Mouse (Mus musculus) spleen, adult 12 weeks (tissue): ENCODE measurements around the gene Pla2g16.

Source experiments
- DNase-seq: peaks from one replicate; pipeline ENCODE4 v3.0.0; 2022; ENCODE audit warnings: low spot score

The Pla2g16 gene

GRCm38 (mm10) chr19:7557328-7557822 is at the start of gene Pla2g16:
TSS of gene Pla2g16 (plus strand) at chr19:7557459.
- peak; percentile 74 for DNase-seq

DNA sequence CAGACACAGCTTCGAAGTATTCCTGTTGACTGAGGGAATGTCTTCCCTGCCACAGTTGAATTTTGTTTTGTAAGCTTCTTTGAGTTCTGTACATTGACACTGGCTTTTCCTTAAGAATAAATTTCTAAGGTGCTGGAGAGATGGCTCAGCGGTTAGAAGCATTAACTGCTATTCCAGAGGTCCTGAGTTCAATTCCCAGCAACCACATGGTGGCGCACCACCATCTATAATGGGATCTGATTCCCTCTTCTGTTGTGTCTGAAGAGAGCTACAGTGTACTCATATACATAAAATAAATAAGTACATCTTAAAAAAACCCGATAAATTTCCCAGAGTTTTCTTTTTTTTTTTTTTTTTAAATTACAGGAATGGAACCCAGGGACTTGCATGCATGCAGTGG is 49.2 kb upstream of the Pla2g16 start:
- DNase-seq = no peak

- DNase-seq = no peak
These were observed 40.8 kb upstream of the Pla2g16 start for GRCm38 (mm10) chr19:7516437-7516836.

DNA sequence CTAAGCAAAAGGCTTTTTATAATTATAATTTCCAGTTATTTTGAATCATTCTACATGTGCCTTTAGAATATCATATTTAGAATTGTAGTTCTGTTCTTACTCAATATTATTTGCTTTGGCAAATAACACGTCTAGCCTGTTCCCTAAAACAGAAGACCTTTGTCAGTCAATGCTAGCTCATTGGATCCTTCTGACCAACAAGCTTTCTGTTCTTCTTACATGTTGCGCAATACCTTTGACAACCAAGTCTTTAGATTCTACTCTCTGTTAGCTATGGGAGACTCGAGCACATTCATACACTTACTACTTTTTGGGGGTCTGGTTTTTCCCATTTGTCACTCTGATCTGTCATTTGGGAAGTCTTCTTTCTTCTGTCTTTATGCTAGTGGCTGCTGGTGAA is 35.6 kb upstream of the Pla2g16 start:
- no peak for DNase-seq

DNA sequence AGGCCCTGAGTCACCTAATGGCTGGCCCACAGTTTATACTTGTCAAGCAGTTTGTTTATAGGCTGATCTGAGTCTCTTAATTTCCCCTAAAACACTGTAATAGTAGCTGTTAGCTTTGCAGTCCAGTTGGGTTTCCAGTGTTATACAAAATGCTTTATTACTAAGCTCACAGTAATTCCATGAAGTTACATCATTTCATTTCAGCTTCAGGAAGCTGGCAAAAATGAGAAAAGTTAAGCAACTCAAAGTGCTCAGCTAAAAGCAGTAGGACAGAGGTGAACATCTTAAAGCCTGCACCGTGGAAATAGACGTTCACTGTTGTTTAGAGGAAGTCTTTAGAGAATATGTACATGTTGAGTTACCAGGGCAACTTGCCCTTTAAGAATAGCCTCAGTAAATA is 34.4 kb upstream of the Pla2g16 start:
- no peak for DNase-seq

- DNase-seq = no peak
These were observed 34.0 kb upstream of the Pla2g16 start for GRCm38 (mm10) chr19:7523292-7523691.

DNA sequence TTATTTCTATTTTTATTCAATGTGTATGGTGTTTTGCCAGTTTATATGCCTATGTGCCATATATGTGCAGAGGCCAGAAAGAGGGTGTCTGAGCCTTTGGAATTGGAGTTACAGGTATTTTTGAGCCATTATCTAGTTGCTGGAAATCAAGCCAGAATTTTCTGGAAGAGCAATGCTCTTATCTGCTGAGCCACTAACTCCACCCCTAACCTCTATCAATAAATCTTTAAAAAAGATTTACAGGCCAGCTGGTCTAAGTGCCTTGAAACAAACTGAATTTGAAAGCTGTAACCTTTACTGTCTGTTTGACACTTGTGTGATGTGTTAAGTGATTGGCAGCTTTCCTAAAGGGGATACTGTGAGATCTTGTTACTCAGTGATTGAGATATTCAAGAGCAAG is 33.5 kb upstream of the Pla2g16 start:
- no peak for DNase-seq

DNA sequence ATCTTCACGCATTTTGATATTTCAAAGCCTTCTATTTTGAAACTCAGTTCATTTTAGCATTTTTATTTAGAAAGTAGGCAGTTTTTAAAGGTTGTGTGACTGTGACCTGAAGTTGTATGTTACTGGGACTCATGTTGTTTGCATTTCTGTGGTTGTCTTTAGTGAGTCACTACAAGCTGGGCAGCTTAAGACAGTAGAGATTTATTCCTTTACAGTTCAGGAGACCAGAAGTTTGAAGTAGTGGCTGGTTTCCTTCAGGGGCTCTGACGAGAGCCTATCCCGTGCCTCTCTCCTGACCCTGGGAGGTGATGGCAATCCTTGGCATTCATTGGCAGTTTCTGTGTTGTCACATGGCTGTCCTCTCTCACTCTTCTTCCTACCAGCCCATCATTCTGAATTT is 32.4 kb upstream of the Pla2g16 start:
- DNase-seq = no peak

DNA sequence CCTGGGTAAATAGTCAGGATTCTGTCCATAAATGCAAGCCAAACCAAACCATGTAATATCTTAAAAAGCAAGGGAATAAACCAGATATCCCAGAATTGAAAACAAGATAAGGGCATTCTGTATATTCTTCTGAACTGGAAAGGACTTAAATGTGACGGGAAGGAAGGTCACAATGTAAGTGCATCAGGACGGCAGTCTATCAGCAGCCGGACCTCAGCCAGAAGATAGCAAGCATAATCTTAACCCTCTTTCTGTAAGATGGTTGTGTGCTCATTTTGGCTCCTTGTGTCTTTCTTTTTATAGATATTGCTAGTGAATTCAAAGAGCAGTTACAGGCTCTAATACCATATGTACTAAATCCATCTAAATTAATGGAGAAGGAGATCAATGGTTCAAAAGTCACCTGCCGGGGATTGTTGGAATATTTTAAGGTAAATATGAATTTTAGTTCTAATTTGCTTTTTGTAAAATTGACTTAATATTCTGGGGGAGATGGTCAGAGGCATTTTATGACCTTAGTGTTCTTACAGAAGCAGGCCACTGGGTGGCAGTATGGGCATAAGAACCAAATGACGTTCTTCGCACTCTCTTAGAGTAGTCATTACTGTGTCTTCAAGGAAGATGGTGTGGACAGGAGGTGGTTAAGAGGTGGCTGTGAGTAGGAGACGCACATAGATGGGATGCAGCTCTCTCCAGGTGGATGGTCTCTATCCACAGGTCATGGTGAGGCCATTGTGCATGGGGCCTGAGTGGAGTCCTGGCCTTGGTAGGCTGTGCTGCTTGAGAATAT is 28.4 kb upstream of the Pla2g16 start:
- peak; percentile 52 for DNase-seq

DNA sequence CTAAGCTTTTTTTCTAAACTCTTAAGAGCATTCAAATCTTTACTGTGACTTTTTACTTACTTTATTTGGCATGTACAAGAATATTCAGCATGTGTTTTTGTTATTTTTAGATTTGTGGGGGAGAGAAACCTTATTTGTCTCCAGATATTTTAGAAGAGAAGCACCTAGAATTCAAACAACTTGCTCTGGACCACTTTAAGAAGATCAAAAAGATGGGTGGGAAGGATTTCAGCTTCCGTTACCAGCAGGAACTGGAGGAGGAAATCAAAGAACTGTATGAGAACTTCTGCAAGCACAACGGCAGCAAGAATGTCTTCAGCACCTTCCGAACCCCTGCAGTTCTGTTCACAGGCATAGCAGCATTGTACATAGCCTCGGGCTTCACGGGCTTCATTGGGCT is 25.4 kb upstream of the Pla2g16 start:
- DNase-seq = no peak

GRCm38 (mm10) chr19:7533891-7534290 is 23.4 kb upstream of the Pla2g16 start:
- DNase-seq = no peak

- no peak for DNase-seq
These were observed 8.3 kb upstream of the Pla2g16 start for GRCm38 (mm10) chr19:7548924-7549323.

DNA sequence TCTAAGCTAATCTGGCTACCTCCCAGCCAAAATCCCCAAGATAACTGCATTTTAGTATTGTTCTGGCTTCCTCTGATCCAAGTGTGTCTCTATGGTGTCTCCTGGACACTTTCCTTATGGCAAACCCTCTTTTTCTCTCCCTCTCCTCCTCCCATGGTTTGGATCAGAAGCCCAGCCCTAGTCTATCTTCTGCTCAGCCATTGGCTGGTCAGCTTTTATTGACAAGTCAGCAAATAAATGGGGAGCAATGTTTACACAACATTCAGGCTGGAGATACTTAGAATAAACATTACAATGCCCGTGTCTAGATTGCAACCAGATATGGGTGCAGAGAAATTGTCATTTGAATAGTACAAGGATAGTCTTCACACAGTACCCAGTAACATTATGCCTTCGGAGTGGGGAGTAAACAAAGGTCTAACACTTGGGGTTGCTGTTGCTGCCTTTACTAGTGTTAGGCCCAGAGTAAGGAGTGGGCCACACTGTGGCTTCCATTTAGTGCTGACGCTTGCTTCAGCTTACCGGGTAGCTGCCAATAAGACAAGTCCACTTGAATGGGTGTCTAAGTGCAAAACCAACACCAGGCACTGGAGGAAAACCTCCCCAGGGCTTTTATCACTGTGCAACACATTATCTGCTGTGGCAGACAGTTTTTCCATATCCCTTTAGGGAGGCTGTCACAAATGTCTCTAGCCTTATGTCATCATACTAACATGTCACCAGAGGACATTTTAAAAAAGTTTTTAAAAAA is 5.5 kb upstream of the Pla2g16 start:
- DNase-seq = peak; percentile 38

DNA sequence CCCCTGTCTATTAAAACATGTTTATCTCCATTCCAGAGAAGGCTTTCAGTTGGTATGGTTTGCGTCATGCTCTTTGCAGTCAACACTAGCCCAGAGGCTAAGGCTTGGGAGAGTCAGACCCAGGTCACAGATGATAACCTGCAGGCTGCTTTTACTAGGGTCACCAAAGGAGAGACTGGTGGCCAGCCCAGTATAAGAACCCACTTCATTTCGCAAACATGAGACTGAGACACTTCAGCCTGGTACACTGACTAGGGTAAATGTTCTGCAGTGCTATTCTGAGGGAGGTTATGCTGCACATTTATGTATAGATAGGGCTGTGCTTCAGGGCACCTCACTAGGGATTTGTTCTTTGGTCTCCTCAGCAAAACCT is 5.0 kb upstream of the Pla2g16 start:
- peak; percentile 27 for DNase-seq

GRCm38 (mm10) chr19:7553441-7553840 is 3.8 kb upstream of the Pla2g16 start:
- DNase-seq = peak; percentile 37

DNA sequence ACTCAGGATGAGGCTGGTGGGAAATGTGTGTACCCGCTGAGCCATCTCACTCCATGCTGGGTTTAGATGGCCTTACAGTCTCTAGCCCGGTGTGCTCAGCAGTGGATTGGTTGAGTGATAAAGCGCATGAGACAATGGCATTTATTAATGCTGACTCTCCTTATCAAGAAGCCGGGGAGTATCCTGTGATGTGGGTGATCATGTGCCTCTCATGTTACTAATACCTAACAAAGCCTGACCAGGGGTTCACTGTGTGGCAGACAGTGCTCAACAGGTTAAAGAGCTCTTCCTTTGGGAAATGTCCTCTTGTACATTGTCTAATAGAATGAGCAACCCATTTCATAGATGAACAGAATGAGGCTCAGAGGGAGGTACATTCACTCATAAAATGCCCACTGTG is 2.4 kb upstream of the Pla2g16 start:
- DNase-seq = no peak

DNA sequence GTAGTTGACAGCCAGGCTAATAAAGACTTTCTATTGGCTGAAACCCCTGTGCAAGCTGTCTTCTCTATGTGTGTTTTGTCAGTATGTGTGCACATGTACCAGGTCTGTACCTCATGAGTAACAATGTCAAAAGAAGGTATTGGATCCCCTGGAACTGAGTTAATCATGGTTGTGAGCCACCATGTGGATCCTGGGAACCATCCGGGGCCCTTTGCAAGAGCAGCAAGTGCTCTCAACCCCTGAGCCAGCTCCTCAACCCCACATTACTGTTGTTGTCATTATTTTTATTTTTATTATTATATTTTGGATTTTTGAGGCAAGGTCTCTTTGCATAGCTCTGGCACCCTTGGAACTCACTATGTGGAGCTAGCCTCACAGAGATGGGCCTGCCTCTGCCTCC is 618 bp upstream of the Pla2g16 start:
- no peak for DNase-seq

GRCm38 (mm10) chr19:7557844-7558243 is 585 bp downstream of the Pla2g16 start:
- DNase-seq = peak; percentile 22

DNA sequence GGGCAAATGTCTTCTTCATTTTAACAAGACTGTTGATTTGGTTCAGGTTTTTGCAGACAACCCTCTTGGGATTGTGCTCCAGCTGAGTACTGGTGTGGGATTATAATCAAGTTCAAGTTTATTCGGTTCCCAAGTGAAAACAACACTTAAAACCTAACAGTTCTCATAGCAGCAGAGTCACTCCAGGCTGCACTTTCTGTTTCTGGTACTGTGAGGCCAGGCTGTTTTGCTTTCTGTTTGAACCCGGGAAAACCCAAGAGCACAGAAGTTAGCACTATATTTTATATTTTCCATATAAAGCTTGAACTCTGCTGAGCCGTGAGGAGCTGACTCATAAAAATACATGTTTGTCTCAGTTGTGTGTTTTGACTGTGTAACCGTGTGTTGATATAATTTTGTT is 1.4 kb downstream of the Pla2g16 start:
- DNase-seq = no peak

DNA sequence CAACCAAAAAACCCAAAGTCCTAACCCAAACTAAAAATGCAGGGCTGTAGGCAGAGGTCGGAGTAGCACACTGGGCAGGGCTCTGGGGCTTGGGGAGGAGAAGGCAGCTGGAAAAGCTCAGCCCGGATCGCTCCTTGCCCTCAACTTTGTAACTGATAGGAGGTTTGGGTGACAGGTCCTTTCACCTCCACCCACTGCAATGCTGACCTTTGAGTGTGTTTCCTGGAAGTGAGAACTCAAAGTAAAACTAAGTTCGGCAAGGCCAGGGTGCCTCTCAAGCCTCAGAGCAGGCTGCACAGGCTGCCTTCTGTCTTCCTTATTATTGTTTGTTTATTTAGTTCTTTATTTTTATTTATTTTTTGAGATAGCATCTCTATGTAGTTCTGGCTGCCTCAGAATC is 2.7 kb downstream of the Pla2g16 start:
- DNase-seq = no peak

- DNase-seq = no peak
These were observed 4.2 kb downstream of the Pla2g16 start for GRCm38 (mm10) chr19:7561456-7561855.

DNA sequence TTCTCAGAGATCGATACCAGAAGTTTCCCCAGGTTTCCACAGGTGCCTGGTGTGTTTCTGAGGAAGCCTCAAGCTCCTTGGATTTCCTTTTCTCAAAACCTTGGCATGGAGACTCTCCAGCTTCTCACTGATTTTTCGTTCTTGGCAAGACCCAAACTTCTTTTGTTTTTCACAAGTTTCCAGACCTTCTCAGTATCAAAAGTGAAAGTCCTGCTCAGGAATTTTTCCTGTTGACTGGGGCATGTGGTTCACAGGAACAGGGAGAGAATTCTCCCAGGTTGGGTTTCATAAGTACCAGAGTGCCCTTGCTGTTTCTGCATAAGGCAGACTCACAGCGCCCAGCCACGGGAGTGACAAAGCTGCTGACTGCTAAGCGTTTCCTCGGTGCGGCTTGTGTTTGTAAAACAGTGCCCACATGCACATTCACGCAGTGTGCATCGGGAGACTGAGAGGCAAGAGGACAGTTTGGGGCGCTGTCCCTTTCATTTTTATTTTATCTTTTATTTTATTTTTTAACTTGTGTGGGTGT is 5.4 kb downstream of the Pla2g16 start:
- DNase-seq = no peak

- no peak for DNase-seq
These were observed 6.4 kb downstream of the Pla2g16 start for GRCm38 (mm10) chr19:7563676-7564075.
